Mouse (Mus musculus) ovary, postnatal 36 days (tissue): ENCODE data around the gene Neurl4.
"Not testable (repeated sequence)": the region's sequence is repeated elsewhere in the genome, so short reads cannot be mapped to it uniquely, and the experiment has no call there.

Experiments used
- DNase-seq: peaks from one replicate; pipeline ENCODE4 v3.0.0; 2022; ENCODE audit warnings: low spot score, mixed read lengths

Neurl4 gene

DNA sequence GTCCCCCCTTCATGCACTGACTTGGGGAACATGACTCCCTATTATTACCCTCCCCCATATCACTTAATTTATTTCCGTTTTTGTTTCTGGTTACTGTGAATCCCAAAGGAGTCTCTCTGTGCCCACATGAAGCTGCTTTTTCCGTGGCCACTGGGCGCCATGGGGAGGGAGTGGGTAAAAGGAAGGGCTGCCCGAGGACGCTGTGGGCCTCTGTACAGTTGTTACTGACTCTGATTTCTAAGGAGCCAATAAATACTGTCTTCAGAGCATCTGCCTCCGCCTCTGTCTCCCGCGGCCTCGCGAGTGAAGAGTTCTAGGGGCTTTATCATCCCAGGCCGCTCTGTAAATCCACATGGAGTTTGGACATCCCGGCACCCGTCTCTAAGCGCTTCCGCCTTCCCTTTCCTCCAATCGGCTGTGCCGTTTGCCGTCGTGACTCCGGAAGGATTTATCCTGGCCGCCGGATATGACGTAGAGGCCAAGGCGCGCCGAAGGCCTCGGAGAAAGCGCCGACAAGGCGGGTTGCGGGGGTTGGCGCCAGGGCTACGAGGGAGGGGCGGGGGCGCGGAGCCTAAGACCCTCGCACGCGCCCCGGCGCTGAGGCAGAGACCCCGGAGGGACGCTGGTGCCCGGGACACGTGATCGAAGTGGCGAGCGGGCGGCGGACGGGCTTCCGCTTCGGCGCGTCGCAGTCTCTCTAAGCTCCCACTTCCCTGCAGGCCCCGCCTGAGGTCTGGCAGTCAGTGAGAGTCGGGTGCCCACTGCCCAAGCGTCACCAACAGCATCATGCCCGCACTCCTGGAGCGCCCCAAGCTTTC lies 12.9 kb downstream of the Neurl4 start, which contains the start of gene Gps2:
Gene Gps2, plus strand, starts transcription at position 335 of the 818 bp plus-strand sequence.
- peak; percentile 89 for DNase-seq

DNA sequence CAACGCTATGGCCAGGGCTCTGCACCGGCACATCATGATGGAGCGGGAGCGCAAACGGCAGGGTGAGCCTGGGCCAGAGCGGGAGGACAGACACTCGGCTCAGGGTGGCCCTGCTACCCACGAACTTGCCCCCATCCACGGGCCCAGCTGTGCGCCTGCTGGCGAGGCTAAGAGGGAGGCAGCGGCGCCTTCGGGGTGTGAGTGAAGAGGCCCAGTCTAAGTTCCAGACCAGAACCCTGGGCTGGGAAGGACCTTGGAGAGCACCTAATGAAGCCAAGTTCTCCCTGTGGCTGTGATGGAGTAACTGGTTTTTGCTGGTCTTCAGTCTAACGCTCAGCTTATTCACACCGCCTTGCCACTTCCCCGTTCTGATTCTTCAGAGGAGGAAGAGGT lies 13.5 kb downstream of the Neurl4 start:
- DNase-seq = no peak

DNA sequence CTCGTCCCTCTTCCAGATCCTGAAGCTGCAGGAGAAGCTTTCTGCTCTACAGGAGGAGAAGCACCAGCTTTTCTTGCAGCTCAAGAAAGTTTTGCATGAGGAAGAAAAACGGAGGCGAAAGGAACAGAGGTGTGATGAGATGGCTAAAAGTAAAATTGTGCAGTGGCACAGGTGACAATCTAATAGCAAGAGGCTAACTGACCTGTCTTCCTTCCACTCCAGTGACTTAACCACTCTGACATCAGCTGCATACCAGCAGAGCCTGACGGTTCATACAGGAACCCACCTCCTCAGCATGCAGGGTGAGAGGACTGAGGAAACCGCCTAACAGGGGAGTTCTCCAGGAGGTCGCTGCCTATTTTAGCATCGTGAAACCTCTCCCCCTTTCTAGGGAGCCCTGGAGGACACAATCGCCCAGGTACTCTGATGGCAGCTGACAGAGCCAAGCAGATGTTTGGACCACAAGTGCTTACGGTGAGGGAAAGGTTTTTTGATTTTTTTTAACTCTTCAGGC lies 14.1 kb downstream of the Neurl4 start:
- DNase-seq = no peak

GRCm38 (mm10) chr11:69915667-69916627 lies 15.1 kb downstream of the Neurl4 start:
- DNase-seq = no peak

DNA sequence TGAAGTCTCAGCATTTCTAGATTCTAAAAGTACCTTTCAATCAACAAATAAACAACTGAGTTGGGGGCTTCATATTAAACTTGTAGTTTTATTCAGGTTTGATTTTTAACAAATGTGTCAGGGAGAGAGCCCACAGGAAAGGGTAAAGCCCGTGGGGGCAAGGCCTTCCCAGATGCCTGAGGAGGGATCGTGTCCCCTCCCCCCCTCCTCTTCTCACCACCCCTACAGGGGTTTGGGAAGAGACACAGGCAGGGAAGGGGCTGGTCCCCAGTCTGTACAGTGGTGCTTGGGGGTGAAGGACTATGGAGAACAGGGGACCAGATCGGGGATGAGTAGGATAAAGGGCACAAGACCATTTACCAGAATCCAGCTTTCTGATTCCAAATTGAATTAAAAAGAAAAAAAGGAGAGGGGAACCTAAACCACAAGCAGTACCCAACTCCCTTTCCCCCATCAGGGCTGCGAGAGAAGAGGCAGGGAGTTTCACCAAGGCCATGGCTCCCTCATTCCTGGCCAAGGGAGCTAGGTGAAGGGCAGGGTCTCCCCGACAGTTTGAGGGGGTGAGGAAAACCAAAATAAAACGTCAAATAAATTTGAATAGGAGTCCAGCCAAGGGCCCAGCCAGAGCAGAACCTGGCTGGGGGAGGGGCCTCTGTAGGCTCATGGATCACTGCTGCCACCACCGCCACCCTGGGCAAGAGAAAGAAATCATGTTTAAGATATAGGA lies 15.9 kb downstream of the Neurl4 start:
- DNase-seq = not testable (repeated sequence)

DNA sequence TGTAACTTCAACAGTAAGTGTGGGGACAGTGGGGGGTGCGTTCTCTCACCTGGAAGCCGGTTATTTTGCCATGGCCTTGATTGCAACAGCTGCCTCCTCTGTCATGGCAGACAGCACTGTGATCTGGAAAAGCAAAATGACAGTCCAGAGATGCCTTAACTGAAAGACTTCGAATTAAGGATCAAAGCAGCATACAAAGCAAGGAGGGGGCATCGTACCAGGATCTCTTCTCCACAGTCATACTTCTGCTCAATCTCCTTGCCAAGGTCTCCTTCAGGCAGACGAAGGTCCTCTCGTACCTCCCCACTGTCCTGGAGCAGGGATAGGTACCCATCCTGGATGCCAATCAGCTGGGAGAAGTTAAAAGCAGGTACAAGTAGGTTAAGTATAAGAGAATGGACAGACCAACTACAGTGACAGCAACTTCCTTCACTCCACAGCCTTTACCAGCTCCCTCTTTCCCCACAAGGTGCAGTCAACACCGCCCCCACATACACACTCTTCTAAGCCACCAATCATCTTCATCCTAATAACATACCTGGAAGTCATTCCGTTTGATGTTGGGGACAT lies 16.6 kb downstream of the Neurl4 start:
- no peak for DNase-seq

DNA sequence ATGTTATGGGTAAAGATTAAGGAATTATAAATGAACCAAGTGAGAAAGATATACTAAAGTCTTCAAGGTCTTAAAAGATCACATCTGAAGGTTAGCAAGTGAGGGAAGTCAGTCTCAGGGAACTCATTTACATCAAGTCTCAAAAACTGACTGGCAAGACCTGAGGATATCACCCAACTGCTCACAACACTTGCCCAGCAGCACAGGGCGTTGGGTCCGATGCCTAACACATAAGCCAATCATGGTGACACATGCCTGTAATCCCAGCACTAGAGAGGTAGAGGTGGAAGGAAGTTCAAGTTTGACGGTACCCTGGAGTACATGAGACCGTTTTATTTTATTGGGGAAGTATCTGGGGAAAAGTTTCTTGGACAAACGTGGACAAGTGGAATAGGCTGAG lies 17.2 kb downstream of the Neurl4 start:
- no peak for DNase-seq

- no peak for DNase-seq
Measured at GRCm38 (mm10) chr11:69919053-69919452, 18.2 kb downstream of the Neurl4 start.

DNA sequence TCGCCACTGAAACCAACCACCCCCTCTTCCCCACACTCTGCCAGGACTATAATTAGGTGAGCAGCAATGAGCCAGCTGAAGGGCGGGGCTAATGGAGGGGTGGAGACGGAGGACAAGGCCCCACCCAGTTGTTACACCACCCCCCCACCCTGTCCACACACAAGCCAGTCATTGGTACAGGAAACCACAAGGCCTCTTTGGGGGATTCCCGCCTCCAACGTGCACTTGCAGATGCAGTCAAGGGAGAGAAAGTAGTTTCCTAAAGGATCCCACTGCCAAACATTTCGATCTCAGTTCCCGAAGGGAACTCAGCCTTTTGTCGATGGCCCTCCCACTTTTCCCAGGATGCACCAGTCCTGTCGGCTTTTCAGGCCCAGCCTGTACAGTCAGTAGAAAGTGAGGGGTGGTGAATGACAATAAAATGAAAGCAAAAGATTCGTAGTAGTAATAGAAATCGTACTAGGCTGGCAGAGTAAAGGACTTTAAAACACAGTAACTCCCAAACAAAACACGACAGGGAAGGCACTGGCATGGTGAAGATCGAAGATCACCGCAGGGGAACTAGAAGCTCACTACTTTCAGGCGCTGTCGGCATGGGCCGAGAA lies 18.9 kb downstream of the Neurl4 start:
- DNase-seq = peak; percentile 65

DNA sequence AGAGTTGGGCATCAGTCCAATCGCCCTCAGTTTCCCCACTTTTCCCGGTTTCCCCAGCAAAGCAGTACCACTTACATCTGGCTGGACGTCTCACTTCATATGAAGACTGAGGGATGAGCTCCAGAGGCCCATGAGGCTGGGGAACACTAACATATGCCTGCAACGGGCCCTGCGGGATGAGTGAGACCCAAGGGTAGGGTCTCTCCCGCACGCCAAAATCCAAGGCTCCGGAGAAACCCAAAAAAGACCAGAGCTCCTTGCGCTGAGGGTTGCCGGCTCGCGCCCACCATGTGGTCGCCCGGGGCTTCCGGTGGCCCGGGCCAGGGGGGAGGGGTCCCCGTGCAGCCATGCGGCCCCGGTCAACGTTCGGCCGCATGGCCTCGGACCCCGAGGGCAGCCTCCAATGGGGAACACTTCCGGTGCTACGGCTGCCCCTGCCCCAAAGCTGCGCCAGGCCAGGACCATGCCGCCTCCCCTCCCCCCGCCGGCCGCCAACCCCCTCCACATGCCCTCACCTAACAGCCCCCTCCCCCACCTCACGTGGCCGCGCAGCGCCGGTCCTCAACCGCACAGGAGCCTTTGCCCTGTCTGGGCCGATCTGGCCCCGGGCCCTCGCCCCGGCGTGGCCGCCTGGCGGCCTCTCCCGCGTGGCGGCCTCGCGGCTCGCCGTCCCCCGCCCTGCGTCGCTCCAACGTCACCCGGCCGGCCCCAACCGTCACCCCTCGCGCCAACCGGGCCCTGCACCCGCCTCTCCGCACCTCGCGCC lies 19.6 kb downstream of the Neurl4 start:
- peak; percentile 27 for DNase-seq

DNA sequence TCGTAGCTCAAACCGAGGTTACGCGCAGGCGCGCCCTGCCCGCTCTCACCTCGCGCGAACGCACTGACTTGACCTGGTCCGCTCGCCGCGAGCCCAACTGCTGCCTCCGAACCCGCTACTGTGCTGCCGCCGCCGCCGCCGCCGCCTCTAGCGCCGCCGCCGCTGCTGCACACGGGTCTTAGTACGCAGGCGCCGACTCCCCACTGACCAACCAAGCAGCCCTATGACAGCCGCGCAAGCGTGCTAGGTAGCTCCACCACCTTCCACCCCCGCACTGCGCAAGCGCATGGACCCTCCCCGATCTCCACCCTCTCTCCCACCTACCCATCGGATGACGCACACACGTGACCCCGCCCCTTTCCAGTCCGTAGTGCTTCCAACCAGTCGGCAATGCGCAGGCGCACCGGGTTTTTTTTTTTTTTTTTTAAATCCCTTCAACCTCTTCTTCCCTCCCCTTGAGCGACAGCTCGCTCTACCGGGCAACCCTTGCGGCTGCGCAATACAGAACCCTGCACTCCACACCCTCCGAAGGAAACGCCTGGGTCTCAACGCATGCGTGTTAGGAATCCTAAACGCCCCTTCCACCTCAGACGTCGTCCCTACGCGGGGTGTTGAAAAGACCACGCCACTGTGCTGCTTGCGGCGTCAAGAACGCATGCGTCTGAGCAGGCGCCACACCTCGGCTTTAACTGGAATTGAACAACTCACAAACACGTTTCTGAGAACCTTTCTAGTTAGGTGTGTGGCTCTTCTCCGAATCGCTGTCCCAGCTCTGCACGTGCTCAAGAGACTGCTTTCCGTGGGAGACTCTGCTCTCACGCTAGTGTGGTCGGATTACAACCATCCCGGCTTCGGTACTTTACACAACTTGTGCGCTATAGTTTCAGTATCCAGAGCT lies 20.5 kb downstream of the Neurl4 start, which contains the start of gene Eif5a:
Gene Eif5a, minus strand, starts transcription at position 845 of the 898 bp plus-strand sequence.
- DNase-seq = peak; percentile 100

GRCm38 (mm10) chr11:69922012-69922756 lies 21.3 kb downstream of the Neurl4 start:
- no peak for DNase-seq

DNA sequence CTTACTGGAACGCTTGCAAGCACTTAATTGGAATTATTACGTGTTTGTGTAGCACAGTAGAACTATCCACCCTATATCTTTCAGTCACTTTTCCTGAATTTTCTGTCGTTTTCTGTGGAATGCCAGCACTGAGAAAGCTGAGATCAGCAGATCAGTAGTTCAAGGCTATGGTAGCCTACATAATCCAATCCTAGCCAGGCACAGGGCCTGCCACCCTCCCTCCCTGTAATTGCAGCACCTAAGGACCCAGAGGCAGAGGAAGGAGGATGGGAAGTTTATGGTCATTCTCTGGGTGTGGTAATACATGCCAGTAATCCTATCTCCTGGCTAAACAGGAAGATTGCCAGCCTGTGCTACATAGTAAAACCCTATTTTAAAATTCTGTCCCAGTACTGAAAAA lies 21.9 kb downstream of the Neurl4 start:
- DNase-seq = no peak

- DNase-seq = no peak
Measured at GRCm38 (mm10) chr11:69927501-69927900, 26.6 kb downstream of the Neurl4 start.

DNA sequence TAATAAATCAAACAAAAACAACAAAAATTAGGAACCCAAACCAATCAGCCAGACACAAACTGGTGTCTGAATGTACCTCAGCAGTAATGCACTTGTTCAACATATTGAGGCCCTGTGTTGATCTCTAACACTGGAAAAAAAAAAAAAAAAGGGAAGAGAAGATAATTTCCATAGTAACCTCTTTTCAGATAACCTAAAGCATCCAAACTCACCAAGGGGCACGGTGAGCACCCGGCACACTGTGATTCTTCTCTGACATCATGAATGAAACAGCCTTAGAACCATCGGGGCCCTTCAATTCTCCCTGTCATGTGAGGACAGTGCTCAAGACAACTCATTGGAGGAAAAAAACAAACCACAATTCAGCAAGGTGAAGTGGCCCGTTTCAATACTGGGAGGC lies 28.8 kb downstream of the Neurl4 start:
- no peak for DNase-seq

- DNase-seq = not testable (repeated sequence)
Measured at GRCm38 (mm10) chr11:69930176-69930575, 29.3 kb downstream of the Neurl4 start.

GRCm38 (mm10) chr11:69930967-69931537 lies 30.2 kb downstream of the Neurl4 start:
- no peak for DNase-seq

DNA sequence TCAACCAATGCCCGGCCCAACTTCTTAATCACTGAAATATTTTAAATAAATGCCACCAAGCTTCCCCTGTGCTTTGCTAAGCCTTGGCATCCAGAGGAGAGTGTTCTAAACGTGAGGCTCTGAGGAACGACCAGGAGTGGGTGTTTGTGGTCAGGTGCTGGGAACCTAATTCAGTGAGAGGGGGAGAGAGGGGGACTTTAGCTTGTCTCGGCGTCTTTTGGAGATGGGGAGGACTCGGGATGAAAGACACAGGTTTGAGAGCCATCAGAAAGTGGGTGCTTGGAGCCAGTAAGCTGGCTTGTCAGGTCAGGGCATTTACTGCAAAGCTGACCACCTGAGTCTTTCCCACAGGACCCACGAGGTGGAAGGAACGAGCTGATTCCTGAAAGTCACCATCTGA lies 30.9 kb downstream of the Neurl4 start:
- no peak for DNase-seq
